Mouse (Mus musculus) bone marrow, adult 2 months (tissue): ENCODE data around the gene E2f4.

Experiments
- CTCF ChIP-seq: fragments of 200-500 bp; IDR thresholded peaks from 2 replicates; pipeline ENCODE4 v1.5.1; 2011; ENCODE audit warnings: low read length, control low read depth; ENCODE audit not compliant: control insufficient read depth, insufficient read depth
- POLR2A ChIP-seq: fragments of 200-500 bp; IDR thresholded peaks from 2 replicates; pipeline ENCODE4 v1.6.1; 2011; ENCODE audit warnings: low read depth, mild to moderate bottlenecking, control low read depth, low read length, borderline replicate concordance; ENCODE audit not compliant: control insufficient read depth

GRCm38 (mm10) chr8:105346611-105347427, 49.4 kb downstream of the E2f4 start:
- no peak for TF ChIP-seq CTCF
- TF ChIP-seq POLR2A = no peak
